Mouse (Mus musculus) heart, adult 2 months (tissue): ENCODE results near the gene Prdx6b. TPM values are rescaled to one million over a fixed set of nuclear protein-coding genes. Genes with fewer than 3 reads are reported as not detected.

Experiments used
- DNase-seq, 2 experiments: peaks; one replicate each; pipeline ENCODE4 v3.0.0; 2021
- H3K27ac ChIP-seq: fragments of 200-600 bp; 2 replicates; pipeline ENCODE4 v1.8.1; 2022
- H3K27me3 ChIP-seq: fragments of 200-500 bp; 2 replicates; pipeline ENCODE4 v1.6.1; 2012; ENCODE audit warnings: mild to moderate bottlenecking, low read length, inconsistent platforms, mixed read lengths; ENCODE audit not compliant: control insufficient read depth, insufficient read depth
- H3K36me3 ChIP-seq: fragments of 200-500 bp; 2 replicates; pipeline ENCODE4 v1.6.1; 2012; ENCODE audit warnings: low read length, inconsistent platforms; ENCODE audit not compliant: control insufficient read depth, insufficient read depth
- H3K4me1 ChIP-seq: fragments of 200-500 bp; 2 replicates; pipeline ENCODE4 v1.6.1; 2011; ENCODE audit warnings: low read length; ENCODE audit not compliant: control insufficient read depth, insufficient read depth
- H3K4me3 ChIP-seq: fragments of 200-600 bp; 2 replicates; pipeline ENCODE4 v1.8.1; 2022
- H3K79me2 ChIP-seq: fragments of 200-500 bp; replicated peaks from 2 replicates; pipeline ENCODE4 v1.6.1; 2012; ENCODE audit warnings: mild to moderate bottlenecking, inconsistent platforms, low read length, moderate library complexity, mixed read lengths; ENCODE audit not compliant: control insufficient read depth, insufficient read depth
- H3K9ac ChIP-seq: fragments of 200-500 bp; 2 replicates; pipeline ENCODE4 v1.6.1; 2012; ENCODE audit warnings: low read depth, mild to moderate bottlenecking, control low read depth, inconsistent platforms, low read length, mixed read lengths
- CTCF ChIP-seq: fragments of 200-600 bp; IDR thresholded peaks from 2 replicates; pipeline ENCODE4 v1.8.1; 2022; ENCODE audit warnings: antibody characterized with exemption, mild to moderate bottlenecking, moderate library complexity
- EP300 ChIP-seq: fragments of 200-500 bp; IDR thresholded peaks from 2 replicates; pipeline ENCODE4 v1.6.1; 2011; ENCODE audit warnings: low read depth, low read length, control low read depth; ENCODE audit not compliant: insufficient read depth
- POLR2A ChIP-seq: fragments of 200-500 bp; IDR thresholded peaks from 2 replicates; pipeline ENCODE4 v1.6.1; 2011; ENCODE audit warnings: mild to moderate bottlenecking, low read depth, low read length, control low read depth; ENCODE audit not compliant: insufficient read depth
- WGBS: fragments of 180-500 bp; shearing (Covaris S2); methylation state at CpG from one replicate; pipeline ENCODE4 v1.1.7; 2018; 5-methylcytosine and 5-hydroxymethylcytosine counted together
- intact Hi-C: fragments of 180-260 bp; cut with DNase I; formaldehyde crosslinking; loops from one replicate; pipeline ENCODE4 v1.15.1; 2025
- polyA plus RNA-seq: library from polyadenylated mRNA; depleted of rRNA; stranded (reverse); fragments of >200 nt; gene quantifications from 2 replicates; pipeline ENCODE4 v1.2.3, GENCODE M21; 2012
- total RNA-seq, 2 experiments: library from RNA; stranded (reverse); gene quantifications; 2 replicates each; pipeline ENCODE4 v1.2.3; 2021

Gene Prdx6b
- total and polyA plus RNA-seq, 3 experiments: 0.06 TPM; not detected in 2

DNA sequence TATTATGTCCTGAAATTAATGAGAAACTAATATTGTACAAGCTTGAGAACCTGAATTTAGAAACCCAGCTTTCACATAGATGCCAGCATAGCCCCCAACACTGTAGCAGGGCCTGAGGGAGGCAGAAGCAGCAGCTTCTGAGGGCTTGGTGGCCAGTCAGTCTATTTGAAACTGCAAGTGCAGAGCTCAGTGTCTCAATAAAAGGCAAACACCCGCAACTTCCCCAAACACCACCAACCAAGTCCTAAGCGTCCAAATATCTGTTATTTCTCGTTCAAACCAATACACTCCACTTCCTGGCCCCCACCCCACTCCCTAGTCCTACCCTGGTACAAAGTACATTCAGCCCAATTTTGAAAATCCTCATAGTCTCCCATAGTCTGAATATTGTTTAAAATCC lies 6.1 kb downstream of the Prdx6b start:
- WGBS: 56% methylated on average over 3 of the region's 3 CpGs
- no peaks in the 10 kb centered on the region for H3K4me1 ChIP-seq
- H3K27ac ChIP-seq: no peak overlapping the region
- no peaks in the 10 kb centered on the region for H3K27me3 ChIP-seq
- TF ChIP-seq CTCF (no peak), POLR2A (no peak), EP300 (no peak)
- intact Hi-C loops: no loop called here
- no peaks in the 10 kb centered on the region for H3K36me3 ChIP-seq
- no peaks in the 10 kb centered on the region for H3K79me2 ChIP-seq
- H3K4me3 ChIP-seq: no peak overlapping the region
- no peak for DNase-seq
- no peak overlapping the region for H3K9ac ChIP-seq

- Histone ChIP-seq H3K4me3 (no peak overlapping the region), H3K27me3 (no peaks in the 10 kb centered on the region), H3K27ac (no peak overlapping the region), H3K79me2 (no peaks in the 10 kb centered on the region), H3K36me3 (no peaks in the 10 kb centered on the region), H3K4me1 (no peaks in the 10 kb centered on the region), H3K9ac (no peak overlapping the region)
- WGBS: 82% methylated on average over 4 of the region's 4 CpGs
- no peak for DNase-seq
- no peak for TF ChIP-seq POLR2A
- TF ChIP-seq CTCF: no peak
- TF ChIP-seq EP300: no peak
- intact Hi-C loops: no loop called here
Observed at GRCm38 (mm10) chr2:80300806-80301205, 8.5 kb downstream of the Prdx6b start.

- Histone ChIP-seq H3K9ac (no peak overlapping the region), H3K27ac (no peak overlapping the region), H3K4me3 (no peak overlapping the region), H3K27me3 (no peaks in the 10 kb centered on the region), H3K4me1 (no peaks in the 10 kb centered on the region), H3K36me3 (no peaks in the 10 kb centered on the region), H3K79me2 (no peaks in the 10 kb centered on the region)
- TF ChIP-seq POLR2A (no peak), EP300 (no peak), CTCF (no peak)
- intact Hi-C loops: no loop called here
- WGBS: 87% methylated on average over 2 of the region's 2 CpGs
- DNase-seq: no peak
Observed at GRCm38 (mm10) chr2:80303957-80304356, 11.7 kb downstream of the Prdx6b start.

DNA sequence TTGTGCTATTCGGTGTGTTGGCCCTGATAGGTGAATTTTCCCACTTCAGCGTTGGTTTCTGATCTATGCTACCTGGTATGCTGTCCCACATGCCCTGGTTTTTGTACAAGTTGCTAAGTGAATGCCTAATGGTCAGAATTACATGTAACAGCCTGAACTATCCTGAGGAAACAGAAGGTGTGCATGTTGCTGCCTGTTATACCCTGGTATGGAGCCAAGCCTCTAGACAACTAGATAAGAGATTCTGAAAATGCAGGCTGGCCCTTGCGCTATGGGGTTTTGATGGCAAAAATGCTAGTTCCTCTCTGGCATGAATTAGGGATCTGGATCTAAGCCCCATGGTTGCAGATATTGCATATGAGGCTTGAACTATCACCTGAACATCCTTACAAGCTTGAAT lies 15.4 kb downstream of the Prdx6b start:
- no peaks in the 10 kb centered on the region for H3K79me2 ChIP-seq
- H3K27me3 ChIP-seq: no peaks in the 10 kb centered on the region
- H3K4me3 ChIP-seq: no peak overlapping the region
- H3K4me1 ChIP-seq: no peaks in the 10 kb centered on the region
- H3K27ac ChIP-seq: no peak overlapping the region
- no peak overlapping the region for H3K9ac ChIP-seq
- intact Hi-C loops: no loop called here
- TF ChIP-seq CTCF (no peak), POLR2A (no peak), EP300 (no peak)
- no peaks in the 10 kb centered on the region for H3K36me3 ChIP-seq
- WGBS: 86% methylated on average over 3 of the region's 3 CpGs
- no peak for DNase-seq

GRCm38 (mm10) chr2:80309775-80310174 lies 17.5 kb downstream of the Prdx6b start:
- 63% methylated on average over 4 of the region's 4 CpGs for WGBS
- intact Hi-C loops: no loop called here
- H3K4me3 ChIP-seq: no peak overlapping the region
- TF ChIP-seq POLR2A (no peak), EP300 (no peak), CTCF (no peak)
- DNase-seq: no peak
- H3K9ac ChIP-seq: no peak overlapping the region
- no peaks in the 10 kb centered on the region; the same call in 1 of the 2 replicates for H3K4me1 ChIP-seq
- no peaks in the 10 kb centered on the region for H3K79me2 ChIP-seq
- H3K36me3 ChIP-seq: no peaks in the 10 kb centered on the region
- H3K27ac ChIP-seq: no peak overlapping the region
- no peaks in the 10 kb centered on the region for H3K27me3 ChIP-seq

DNA sequence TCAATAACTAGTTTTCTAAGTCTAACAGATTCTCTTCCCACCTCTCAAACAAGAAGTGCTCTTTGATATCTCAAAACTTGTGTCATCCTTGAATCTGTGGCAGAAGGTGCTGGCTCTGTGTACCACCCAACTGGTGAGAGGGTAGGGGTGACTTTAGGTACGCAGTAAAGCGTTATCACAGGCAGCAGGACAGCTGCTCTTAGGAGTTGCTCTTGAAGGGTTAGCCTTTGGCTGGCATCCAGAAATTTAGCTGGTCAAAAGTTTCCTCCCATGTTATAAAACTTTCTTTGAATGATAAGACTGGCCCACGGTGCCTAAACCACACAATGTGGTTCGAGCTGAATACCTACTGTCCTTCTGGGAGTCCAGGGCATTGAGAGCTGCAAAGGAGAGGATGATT lies 18.5 kb downstream of the Prdx6b start:
- no peaks in the 10 kb centered on the region for H3K27me3 ChIP-seq
- intact Hi-C loops: no loop called here
- H3K79me2 ChIP-seq: no peaks in the 10 kb centered on the region
- 21% methylated on average over 4 of the region's 4 CpGs for WGBS
- no peak overlapping the region for H3K4me3 ChIP-seq
- no peak overlapping the region for H3K9ac ChIP-seq
- no peaks in the 10 kb centered on the region for H3K36me3 ChIP-seq
- DNase-seq: no peak
- no peaks in the 10 kb centered on the region; the same call in 1 of the 2 replicates for H3K4me1 ChIP-seq
- no peak overlapping the region for H3K27ac ChIP-seq
- TF ChIP-seq EP300 (no peak), POLR2A (no peak), CTCF (no peak)
